ENCODE assay signal across 28 mouse cellular contexts in genomic region chr14:31200038-31200437, GRCm38 (mm10). TPM values are rescaled to one million over a fixed set of nuclear protein-coding genes. Genes with fewer than 3 reads are reported as not detected.
A peak's percentile ranks its signal among the peaks of the same experiment; 100 is the strongest.
DNase-seq lines count a peak whose midpoint lies in the region; ATAC-seq and TF ChIP-seq lines count a peak whose summit lies in the region.
"Had no signal": no experiment of that assay in that cellular context is flagged by ENCODE, and none has a peak within 500 bp of the region (broad histone marks: within the 10 kb centered on the region; RNA-seq: fewer than 3 reads in every experiment).

No protein-coding gene starts in this region.

- 0 out of 2 replicates have a peak overlapping the region, but pooled peaks have one; percentile 4 for H3K27ac ChIP-seq in heart, embryonic 13.5 days (replicated peaks)
- no peak overlapping the region for H3K27ac ChIP-seq in lung, embryonic 14.5 days (ENCODE audit: low read depth)
- H3K27ac ChIP-seq in intestine, postnatal 0 days (ENCODE audit: low read depth, low read length): 0 out of 2 replicates have a peak overlapping the region, but pooled peaks have one; percentile 15
- no peak overlapping the region for H3K27ac ChIP-seq in stomach, embryonic 14.5 days (ENCODE audit: low read length)
- no peak overlapping the region for H3K27ac ChIP-seq in hindbrain, embryonic 14.5 days
- H3K27ac ChIP-seq in cerebellum, adult 2 months (ENCODE audit: insufficient read depth, low read length): no peak overlapping the region
- H3K27ac ChIP-seq: embryonic facial prominence, embryonic 13.5 days; forebrain, embryonic 10.5 days; heart, embryonic 10.5 days; hindbrain, embryonic 13.5 days; kidney, postnatal 0 days had no signal

- no peak for TF ChIP-seq POLR2A in cerebellum, adult 2 months (IDR thresholded peaks at IDR 0.05; ENCODE audit: borderline replicate concordance, insufficient read depth, low read length)

- intact Hi-C loops in heart, postnatal 25 days (cut with DNase I): loop anchor here (5.0 kb wide), 1 partner anchor 178 kb away; no protein-coding TSS in a partner anchor

- no peak for ATAC-seq in heart, embryonic 13.5 days (ENCODE audit: extremely low read depth, insufficient number of reproducible peaks, low FRiP score, low TSS enrichment)
- no peak for ATAC-seq in lung, embryonic 14.5 days (ENCODE audit: insufficient read depth)
- ATAC-seq in intestine, postnatal 0 days: no peak
- ATAC-seq in stomach, embryonic 14.5 days (ENCODE audit: insufficient number of reproducible peaks, insufficient read depth, low FRiP score, low read depth): 0 out of 2 replicates have a peak, but pooled peaks have one; percentile 43
- ATAC-seq in hindbrain, embryonic 14.5 days (ENCODE audit: low FRiP score): no peak
- ATAC-seq: forebrain, postnatal 0 days had no signal

- 0 out of 2 replicates have a peak overlapping the region, but pooled peaks have one; percentile 8 for H3K9ac ChIP-seq in heart, embryonic 13.5 days
- H3K9ac ChIP-seq in lung, embryonic 14.5 days: no peak overlapping the region
- H3K9ac ChIP-seq in intestine, postnatal 0 days (ENCODE audit: low read depth, low read length): no peak overlapping the region
- no peak overlapping the region for H3K9ac ChIP-seq in stomach, embryonic 14.5 days (replicated peaks; ENCODE audit: low read depth, low read length)
- H3K9ac ChIP-seq in hindbrain, embryonic 14.5 days: no peak overlapping the region
- H3K9ac ChIP-seq: embryonic facial prominence, embryonic 13.5 days; forebrain, postnatal 0 days; hindbrain, embryonic 13.5 days had no signal

- 70% methylated on average over 3 of the region's 3 CpGs for WGBS in heart, embryonic 13.5 days
- 48% methylated on average over 3 of the region's 3 CpGs for WGBS in lung, embryonic 14.5 days
- 68% methylated on average over 3 of the region's 3 CpGs for WGBS in intestine, postnatal 0 days
- WGBS in stomach, embryonic 14.5 days: 69% methylated on average over 3 of the region's 3 CpGs
- 85% methylated on average over 3 of the region's 3 CpGs for WGBS in hindbrain, embryonic 14.5 days
- 83% methylated on average over 3 of the region's 3 CpGs for WGBS in cerebellum, adult 2 months

- DNase-seq in heart, postnatal 25 days (ENCODE audit: low spot score): no peak
- peak; percentile 41 for DNase-seq in lung, embryonic 14.5 days
- DNase-seq in lung, adult 18-20 months: no peak
- no peak for DNase-seq in hindbrain, embryonic 14.5 days (ENCODE audit: low spot score)
- no peak for DNase-seq in cerebellum, adult 2 months
- DNase-seq: adrenal gland, postnatal 14 days; cerebellum, adult 11 months; cerebellum, postnatal 10 days; forebrain, postnatal 0 days; gastrocnemius, postnatal 10 days; heart, postnatal 4 days; kidney, adult 2 months; kidney, postnatal 4 days; midbrain, embryonic 14.5 days; thymus, postnatal 14 days had no signal

- H3K4me1 ChIP-seq in heart, embryonic 13.5 days: peaks cover 88% of the 10 kb centered on the region
- peaks cover 15% of the 10 kb centered on the region for H3K4me1 ChIP-seq in lung, embryonic 14.5 days (ENCODE audit: insufficient read depth)
- H3K4me1 ChIP-seq in intestine, postnatal 0 days (replicated peaks; ENCODE audit: control insufficient read depth, insufficient read depth, low read length): no peaks in the 10 kb centered on the region; the same call in 1 of the 2 replicates
- H3K4me1 ChIP-seq in stomach, embryonic 14.5 days (ENCODE audit: control insufficient read depth, insufficient read depth, low read length): peaks cover 12% of the 10 kb centered on the region; the same call in 1 of the 2 replicates
- H3K4me1 ChIP-seq in hindbrain, embryonic 14.5 days (replicated peaks; ENCODE audit: control insufficient read depth, insufficient read depth, low read length): peaks cover 13% of the 10 kb centered on the region
- peaks cover 17% of the 10 kb centered on the region for H3K4me1 ChIP-seq in cerebellum, adult 2 months (ENCODE audit: control insufficient read depth, insufficient read depth, low read length)

- no peak overlapping the region for H3K4me3 ChIP-seq in heart, embryonic 13.5 days
- H3K4me3 ChIP-seq in lung, embryonic 14.5 days (ENCODE audit: low read depth, low read length): no peak overlapping the region
- H3K4me3 ChIP-seq in intestine, postnatal 0 days (ENCODE audit: low read depth, low read length): no peak overlapping the region
- H3K4me3 ChIP-seq in stomach, embryonic 14.5 days (ENCODE audit: low read depth, low read length): no peak overlapping the region
- H3K4me3 ChIP-seq in hindbrain, embryonic 14.5 days (replicated peaks; ENCODE audit: low read length): no peak overlapping the region
- H3K4me3 ChIP-seq in cerebellum, adult 2 months (replicated peaks; ENCODE audit: insufficient read depth, low read depth, low read length): no peak overlapping the region
- H3K4me3 ChIP-seq: embryonic facial prominence, embryonic 13.5 days; forebrain, embryonic 10.5 days; heart, embryonic 10.5 days; hindbrain, embryonic 13.5 days had no signal

- no peaks in the 10 kb centered on the region for H3K9me3 ChIP-seq in heart, embryonic 13.5 days
- H3K9me3 ChIP-seq in lung, embryonic 14.5 days (ENCODE audit: low read depth, low read length): no peaks in the 10 kb centered on the region
- no peaks in the 10 kb centered on the region for H3K9me3 ChIP-seq in intestine, postnatal 0 days (ENCODE audit: control insufficient read depth)
- no peaks in the 10 kb centered on the region for H3K9me3 ChIP-seq in stomach, embryonic 14.5 days (ENCODE audit: control insufficient read depth, low read depth, low read length)
- no peaks in the 10 kb centered on the region for H3K9me3 ChIP-seq in hindbrain, embryonic 14.5 days (ENCODE audit: control insufficient read depth, low read length)
- H3K9me3 ChIP-seq: embryonic facial prominence, embryonic 13.5 days; forebrain, embryonic 10.5 days; G1E; heart, embryonic 10.5 days; hindbrain, embryonic 13.5 days had no signal

- 0 out of 2 replicates have a peak, but pooled peaks have one; percentile 2 for TF ChIP-seq CTCF in lung, embryonic 14.5 days (IDR thresholded peaks at IDR 0.05; ENCODE audit: low read depth)
- no peak for TF ChIP-seq CTCF in intestine, postnatal 0 days (IDR thresholded peaks at IDR 0.05; ENCODE audit: low read depth)
- no peak for TF ChIP-seq CTCF in cerebellum, adult 2 months (IDR thresholded peaks at IDR 0.05; ENCODE audit: borderline replicate concordance, insufficient read depth, low read depth, low read length)

- no peaks in the 10 kb centered on the region for H3K27me3 ChIP-seq in heart, embryonic 13.5 days (replicated peaks)
- H3K27me3 ChIP-seq in lung, embryonic 14.5 days (ENCODE audit: insufficient read depth, low read length): no peaks in the 10 kb centered on the region
- H3K27me3 ChIP-seq in intestine, postnatal 0 days (replicated peaks; ENCODE audit: control insufficient read depth, insufficient read depth, low read length): no peaks in the 10 kb centered on the region
- H3K27me3 ChIP-seq in stomach, embryonic 14.5 days (ENCODE audit: control insufficient read depth, insufficient read depth, low read length): no peaks in the 10 kb centered on the region
- H3K27me3 ChIP-seq in hindbrain, embryonic 14.5 days (ENCODE audit: control insufficient read depth, insufficient read depth, low read length): no peaks in the 10 kb centered on the region
- H3K27me3 ChIP-seq in cerebellum, adult 2 months (ENCODE audit: control insufficient read depth, insufficient read depth, low read length): no peaks in the 10 kb centered on the region
- H3K27me3 ChIP-seq: embryonic facial prominence, embryonic 13.5 days; hindbrain, embryonic 13.5 days had no signal

- no peak overlapping the region for H3K4me2 ChIP-seq in heart, embryonic 13.5 days
- H3K4me2 ChIP-seq in lung, embryonic 14.5 days: no peak overlapping the region
- H3K4me2 ChIP-seq in intestine, postnatal 0 days (replicated peaks; ENCODE audit: low read depth): no peak overlapping the region
- H3K4me2 ChIP-seq in stomach, embryonic 14.5 days (replicated peaks; ENCODE audit: low read depth, low read length): no peak overlapping the region
- H3K4me2 ChIP-seq in hindbrain, embryonic 14.5 days (replicated peaks): no peak overlapping the region
- H3K4me2 ChIP-seq: embryonic facial prominence, embryonic 13.5 days; hindbrain, embryonic 13.5 days had no signal

- H3K36me3 ChIP-seq in heart, embryonic 13.5 days: peaks cover 94% of the 10 kb centered on the region
- H3K36me3 ChIP-seq in lung, embryonic 14.5 days (ENCODE audit: insufficient read depth): peaks cover 97% of the 10 kb centered on the region
- peaks cover 61% of the 10 kb centered on the region for H3K36me3 ChIP-seq in intestine, postnatal 0 days (ENCODE audit: control insufficient read depth, insufficient read depth)
- H3K36me3 ChIP-seq in stomach, embryonic 14.5 days (ENCODE audit: control insufficient read depth, insufficient read depth, low read length): peaks cover 82% of the 10 kb centered on the region
- H3K36me3 ChIP-seq in hindbrain, embryonic 14.5 days (replicated peaks; ENCODE audit: control insufficient read depth, insufficient read depth): peaks cover 88% of the 10 kb centered on the region

RNA-seq across cellular contexts. Expression of gene Tnnc1, which starts 8.1 kb away (rescaled TPM):
- 3,442 and 4,164 TPM in 2 replicates for polyA plus RNA-seq in heart, embryonic 13.5 days (2015; fragmentation: Nextera tagmentation; extraction: Ambion mirVana)
- total RNA-seq in heart, postnatal 25 days (2021): 1,000 to 10,000 TPM; 5,169 to 5,647 TPM
- 5.1 and 51.6 TPM in 2 replicates for polyA plus RNA-seq in lung, embryonic 14.5 days (2014; fragmentation: Nextera tagmentation; extraction: Ambion mirVana)
- polyA plus RNA-seq in intestine, postnatal 0 days (2015; fragmentation: Nextera tagmentation; extraction: Ambion mirVana): 1.4 and 1.6 TPM in 2 replicates
- 1.3 and 3.2 TPM in 2 replicates for polyA plus RNA-seq in stomach, embryonic 14.5 days (2014; fragmentation: Nextera tagmentation; extraction: Ambion mirVana)
- 2.4 and 3.2 TPM in 2 replicates for polyA plus RNA-seq in hindbrain, embryonic 14.5 days (2014; fragmentation: Nextera tagmentation; extraction: Ambion mirVana)
- polyA plus RNA-seq in cerebellum, adult 2 months (2012; rRNA removed): 6.1 and 7.6 TPM in 2 replicates
- total RNA-seq: common myeloid progenitor, adult 5-6 weeks; monocyte, adult 5-6 weeks had no signal
- polyA plus RNA-seq: liver, adult 2 months had no signal

RNA-seq across cellular contexts. Expression of gene Nisch, which starts 16.7 kb away (rescaled TPM):
- 340 and 345 TPM in 2 replicates for polyA plus RNA-seq in heart, embryonic 13.5 days (2015; fragmentation: Nextera tagmentation; extraction: Ambion mirVana)
- 100 to 1,000 TPM; 145 to 148 TPM for total RNA-seq in heart, postnatal 25 days (2021)
- 386 and 411 TPM in 2 replicates for polyA plus RNA-seq in lung, embryonic 14.5 days (2014; fragmentation: Nextera tagmentation; extraction: Ambion mirVana)
- 74.1 and 78.8 TPM in 2 replicates for polyA plus RNA-seq in intestine, postnatal 0 days (2015; fragmentation: Nextera tagmentation; extraction: Ambion mirVana)
- polyA plus RNA-seq in stomach, embryonic 14.5 days (2014; fragmentation: Nextera tagmentation; extraction: Ambion mirVana): 347 and 368 TPM in 2 replicates
- polyA plus RNA-seq in hindbrain, embryonic 14.5 days (2014; fragmentation: Nextera tagmentation; extraction: Ambion mirVana): 304 and 309 TPM in 2 replicates
- 292 and 304 TPM in 2 replicates for polyA plus RNA-seq in cerebellum, adult 2 months (2012; rRNA removed)

RNA-seq across cellular contexts. Expression of gene Sema3g, which starts 17.6 kb away (rescaled TPM):
- 0.51 TPM in 2 replicates for polyA plus RNA-seq in heart, embryonic 13.5 days (2015; fragmentation: Nextera tagmentation; extraction: Ambion mirVana)
- total RNA-seq in heart, postnatal 25 days (2021): 10 to 100 TPM; 12.4 to 16.1 TPM
- 0.38 and 0.49 TPM in 2 replicates for polyA plus RNA-seq in lung, embryonic 14.5 days (2014; fragmentation: Nextera tagmentation; extraction: Ambion mirVana)
- polyA plus RNA-seq in intestine, postnatal 0 days (2015; fragmentation: Nextera tagmentation; extraction: Ambion mirVana): 0.61 and 0.74 TPM in 2 replicates
- 0.34 and 0.43 TPM in 2 replicates for polyA plus RNA-seq in stomach, embryonic 14.5 days (2014; fragmentation: Nextera tagmentation; extraction: Ambion mirVana)
- 0.27 and 0.32 TPM in 2 replicates for polyA plus RNA-seq in hindbrain, embryonic 14.5 days (2014; fragmentation: Nextera tagmentation; extraction: Ambion mirVana)
- 3.0 and 3.2 TPM in 2 replicates for polyA plus RNA-seq in cerebellum, adult 2 months (2012; rRNA removed)
- total RNA-seq: common myeloid progenitor, adult 5-6 weeks; granulocyte monocyte progenitor cell, adult 5-6 weeks; monocyte, adult 5-6 weeks had no signal
- polyA plus RNA-seq: G1E had no signal

RNA-seq across cellular contexts. Expression of gene Stab1, which starts 31.6 kb away (rescaled TPM):
- polyA plus RNA-seq in heart, embryonic 13.5 days (2015; fragmentation: Nextera tagmentation; extraction: Ambion mirVana): 43.2 and 49.5 TPM in 2 replicates
- total RNA-seq in heart, postnatal 25 days (2021): 10 to 100 TPM; 76.4 to 76.8 TPM
- 64.4 and 71.3 TPM in 2 replicates for polyA plus RNA-seq in lung, embryonic 14.5 days (2014; fragmentation: Nextera tagmentation; extraction: Ambion mirVana)
- polyA plus RNA-seq in intestine, postnatal 0 days (2015; fragmentation: Nextera tagmentation; extraction: Ambion mirVana): 20.6 and 23.1 TPM in 2 replicates
- polyA plus RNA-seq in stomach, embryonic 14.5 days (2014; fragmentation: Nextera tagmentation; extraction: Ambion mirVana): 48.3 and 54.4 TPM in 2 replicates
- polyA plus RNA-seq in hindbrain, embryonic 14.5 days (2014; fragmentation: Nextera tagmentation; extraction: Ambion mirVana): 17.9 and 27.6 TPM in 2 replicates
- 8.6 and 9.6 TPM in 2 replicates for polyA plus RNA-seq in cerebellum, adult 2 months (2012; rRNA removed)
- total RNA-seq: common myeloid progenitor, adult 5-6 weeks; granulocyte monocyte progenitor cell, adult 5-6 weeks; monocyte, adult 5-6 weeks had no signal
- polyA plus RNA-seq: G1E had no signal

RNA-seq across cellular contexts. Expression of gene Phf7, which starts 51.1 kb away (rescaled TPM):
- polyA plus RNA-seq in heart, embryonic 13.5 days (2015; fragmentation: Nextera tagmentation; extraction: Ambion mirVana): 7.8 and 8.2 TPM in 2 replicates
- total RNA-seq in heart, postnatal 25 days (2021): 1 to 10 TPM; 3.4 to 4.1 TPM
- 11.8 and 16.5 TPM in 2 replicates for polyA plus RNA-seq in lung, embryonic 14.5 days (2014; fragmentation: Nextera tagmentation; extraction: Ambion mirVana)
- 8.6 and 10.3 TPM in 2 replicates for polyA plus RNA-seq in intestine, postnatal 0 days (2015; fragmentation: Nextera tagmentation; extraction: Ambion mirVana)
- polyA plus RNA-seq in stomach, embryonic 14.5 days (2014; fragmentation: Nextera tagmentation; extraction: Ambion mirVana): 11.3 and 13.5 TPM in 2 replicates
- 10.4 and 10.7 TPM in 2 replicates for polyA plus RNA-seq in hindbrain, embryonic 14.5 days (2014; fragmentation: Nextera tagmentation; extraction: Ambion mirVana)
- polyA plus RNA-seq in cerebellum, adult 2 months (2012; rRNA removed): 6.5 and 7.8 TPM in 2 replicates

Comparison
In these comparisons a context has a peak if more than half of its experiments do, and no peak if none do; other contexts are left out.
1. H3K27ac ChIP-seq: peak in heart, embryonic 13.5 days (single experiment) and intestine, postnatal 0 days (single experiment); none in lung, embryonic 14.5 days (single experiment), stomach, embryonic 14.5 days (single experiment), hindbrain, embryonic 14.5 days (single experiment) and cerebellum, adult 2 months (single experiment).
2. RNA of gene Tnnc1, which starts 8.1 kb away (polyA plus RNA-seq): 3,442 to 4,164 TPM in heart, embryonic 13.5 days; 6.1 to 7.6 TPM in cerebellum, adult 2 months, 5.1 to 51.6 TPM in lung, embryonic 14.5 days, 2.4 to 3.2 TPM in hindbrain, embryonic 14.5 days, 1.4 to 1.6 TPM in intestine, postnatal 0 days and 1.3 to 3.2 TPM in stomach, embryonic 14.5 days; every median in the first group is over 10 times any median in the second.